Mouse (Mus musculus): ENCODE results near the gene Lrwd1. TPM values are rescaled to one million over a fixed set of nuclear protein-coding genes. Genes with fewer than 3 reads are reported as not detected.
"Not testable (repeated sequence)": the region's sequence is repeated elsewhere in the genome, so short reads cannot be mapped to it uniquely, and the experiment has no call there.

Lrwd1 gene
- polyA plus RNA-seq, 1 experiment: not detected

DNA sequence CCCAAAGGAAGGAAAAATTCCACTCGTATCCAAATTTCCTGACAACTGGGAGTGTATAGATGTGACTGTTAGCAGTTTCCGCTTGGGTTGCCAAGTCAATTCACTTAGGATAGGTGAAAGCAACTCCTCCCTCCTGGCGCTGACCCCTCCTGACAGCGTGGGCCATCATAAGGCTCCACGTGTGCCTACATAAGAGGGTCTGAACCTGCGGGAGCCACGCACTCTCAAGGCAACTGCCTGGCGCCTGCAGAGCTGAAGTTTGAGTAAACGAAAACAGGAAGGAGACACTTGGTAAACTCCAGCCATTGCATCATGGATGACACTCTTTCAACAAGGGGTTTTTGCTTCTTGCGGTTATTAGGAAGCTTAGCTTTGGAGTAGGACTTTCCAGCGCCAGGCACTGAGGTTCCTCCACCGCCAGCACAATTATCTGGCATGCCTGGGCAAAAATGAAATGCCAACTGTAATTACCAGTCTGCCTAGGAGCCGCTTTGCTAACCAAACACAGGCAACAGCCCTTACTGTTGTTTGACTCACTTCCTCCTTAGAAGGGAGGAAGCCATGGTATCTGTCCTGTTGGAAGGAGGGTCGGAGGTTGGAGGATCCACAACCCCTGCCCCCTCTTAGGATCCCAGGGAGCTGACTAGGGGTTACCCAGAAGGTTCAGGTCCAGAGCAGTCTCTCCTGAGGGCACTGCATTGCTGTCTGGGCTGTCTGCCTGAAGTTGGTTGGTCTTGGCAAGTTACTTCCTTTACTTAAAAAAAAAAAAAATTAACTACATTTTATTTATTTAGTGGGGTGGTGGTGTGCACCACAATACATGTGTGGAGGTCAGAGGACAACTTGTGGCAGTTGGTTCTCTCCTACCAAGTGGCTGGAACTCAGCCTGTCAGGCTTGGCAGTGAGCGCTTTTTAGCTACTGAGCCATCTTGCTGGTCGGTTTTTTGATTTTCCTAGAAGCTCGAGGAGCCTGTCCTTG, 35.8 kb upstream of the Lrwd1 start:
- 20% methylated on average over 17 of the region's 17 CpGs for WGBS
- Histone ChIP-seq H3K27ac (ENCODE audit: insufficient read depth, low read depth, low read length) (peak overlapping the region; percentile 83; the same call in 1 of the 2 replicates), H3K4me3 (ENCODE audit: insufficient read depth, low read depth, low read length) (peak overlapping the region; percentile 80; the same call in 1 of the 2 replicates), H3K4me1 (ENCODE audit: control insufficient read depth, insufficient read depth, low read length) (peaks cover 26% of the 10 kb centered on the region)
- TF ChIP-seq POLR2A (IDR thresholded peaks at IDR 0.05; ENCODE audit: insufficient read depth, low read depth, low read length) (no peak), CTCF (IDR thresholded peaks at IDR 0.05; ENCODE audit: insufficient read depth, low read depth, low read length) (no peak)

- Histone ChIP-seq H3K4me3 (ENCODE audit: insufficient read depth, low read depth, low read length) (peak within 1 kb of the TSS; percentile 80), H3K27ac (ENCODE audit: insufficient read depth, low read depth, low read length) (peak within 1 kb of the TSS; percentile 83), H3K4me1 (ENCODE audit: control insufficient read depth, insufficient read depth, low read length) (peaks cover 26% of the 10 kb centered on the region)
- 2% methylated on average over 49 of the region's 49 CpGs for WGBS
- TF ChIP-seq CTCF (IDR thresholded peaks at IDR 0.05; ENCODE audit: insufficient read depth, low read depth, low read length): no peak
- TF ChIP-seq POLR2A (IDR thresholded peaks at IDR 0.05; ENCODE audit: insufficient read depth, low read depth, low read length): peak; percentile 35; the same call in 1 of the 2 replicates
Observed at GRCm38 (mm10) chr5:136170512-136171362, 34.9 kb upstream of the Lrwd1 start, which contains the start of gene Orai2. Orai2 (minus strand) TSS chr5:136170713.

GRCm38 (mm10) chr5:136169626-136170511, 34.0 kb upstream of the Lrwd1 start:
- H3K4me1 ChIP-seq (ENCODE audit: control insufficient read depth, insufficient read depth, low read length): peaks cover 26% of the 10 kb centered on the region
- H3K27ac ChIP-seq (ENCODE audit: insufficient read depth, low read depth, low read length): peak overlapping the region; percentile 83; the same call in 1 of the 2 replicates
- peak overlapping the region; percentile 80 for H3K4me3 ChIP-seq (ENCODE audit: insufficient read depth, low read depth, low read length)
- 13% methylated on average over 15 of the region's 15 CpGs for WGBS
- TF ChIP-seq CTCF (IDR thresholded peaks at IDR 0.05; ENCODE audit: insufficient read depth, low read depth, low read length) (no peak), POLR2A (IDR thresholded peaks at IDR 0.05; ENCODE audit: insufficient read depth, low read depth, low read length) (no peak)

- no peak for TF ChIP-seq CTCF (IDR thresholded peaks at IDR 0.05; ENCODE audit: insufficient read depth, low read depth, low read length)
- no peak for TF ChIP-seq POLR2A (IDR thresholded peaks at IDR 0.05; ENCODE audit: insufficient read depth, low read depth, low read length)
- H3K4me1 ChIP-seq (ENCODE audit: control insufficient read depth, insufficient read depth, low read length): peaks cover 23% of the 10 kb centered on the region
- H3K27ac ChIP-seq (ENCODE audit: insufficient read depth, low read depth, low read length): no peak overlapping the region
- 95% methylated on average over 3 of the region's 3 CpGs for WGBS
- no peak overlapping the region for H3K4me3 ChIP-seq (ENCODE audit: insufficient read depth, low read depth, low read length)
Observed at GRCm38 (mm10) chr5:136168071-136168470, 32.2 kb upstream of the Lrwd1 start.

GRCm38 (mm10) chr5:136167296-136167695, 31.4 kb upstream of the Lrwd1 start:
- Histone ChIP-seq H3K4me3 (ENCODE audit: insufficient read depth, low read depth, low read length) (no peak overlapping the region), H3K27ac (ENCODE audit: insufficient read depth, low read depth, low read length) (no peak overlapping the region)
- WGBS: 93% methylated on average over 4 of the region's 4 CpGs

GRCm38 (mm10) chr5:136165246-136165645, 29.4 kb upstream of the Lrwd1 start:
- Histone ChIP-seq H3K4me3 (ENCODE audit: insufficient read depth, low read depth, low read length) (no peak overlapping the region), H3K27ac (ENCODE audit: insufficient read depth, low read depth, low read length) (no peak overlapping the region), H3K4me1 (ENCODE audit: control insufficient read depth, insufficient read depth, low read length) (peaks cover 10% of the 10 kb centered on the region)
- 86% methylated on average over 8 of the region's 8 CpGs for WGBS
- no peak for TF ChIP-seq CTCF (IDR thresholded peaks at IDR 0.05; ENCODE audit: insufficient read depth, low read depth, low read length)
- no peak for TF ChIP-seq POLR2A (IDR thresholded peaks at IDR 0.05; ENCODE audit: insufficient read depth, low read depth, low read length)

More at GRCm38 (mm10) chr5:136167296-136167695, 31.4 kb upstream of the Lrwd1 start:
- H3K4me1 ChIP-seq (ENCODE audit: control insufficient read depth, insufficient read depth, low read length): peaks cover 23% of the 10 kb centered on the region
- TF ChIP-seq CTCF (IDR thresholded peaks at IDR 0.05; ENCODE audit: insufficient read depth, low read depth, low read length): no peak
- TF ChIP-seq POLR2A (IDR thresholded peaks at IDR 0.05; ENCODE audit: insufficient read depth, low read depth, low read length): no peak

DNA sequence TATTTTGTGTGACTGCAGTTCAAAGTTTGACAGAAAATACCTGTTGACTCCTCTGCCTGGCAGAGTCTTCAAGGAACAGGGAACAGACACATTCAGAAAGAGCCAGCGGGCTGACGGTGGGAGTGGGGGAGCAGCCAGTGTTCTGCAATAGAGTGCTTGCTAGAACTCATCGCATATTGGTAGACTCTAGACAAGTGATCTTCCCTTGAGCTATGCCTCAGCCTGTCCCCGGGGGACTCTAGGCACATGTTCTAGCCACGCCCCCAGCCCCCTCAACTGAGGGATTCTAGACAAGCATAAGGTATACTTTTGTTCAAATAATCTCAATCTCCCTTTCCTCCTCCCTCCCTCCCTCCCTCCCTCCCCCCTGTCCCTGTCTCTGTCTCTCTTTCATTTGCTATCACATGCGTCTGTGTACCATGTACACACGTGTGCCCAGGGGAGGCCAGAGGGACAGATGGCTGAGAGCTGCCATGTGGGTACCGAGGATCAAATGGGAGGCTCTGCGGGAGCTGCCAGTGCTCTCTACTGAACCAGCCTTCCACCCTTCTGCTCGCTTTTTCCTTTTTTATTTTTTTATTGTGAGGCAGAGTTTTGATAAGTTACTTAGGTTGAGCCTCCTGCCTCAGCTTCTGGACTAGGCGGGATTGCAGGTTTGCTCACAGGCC, 28.1 kb upstream of the Lrwd1 start:
- Histone ChIP-seq H3K27ac (ENCODE audit: insufficient read depth, low read depth, low read length) (no peak overlapping the region), H3K4me3 (ENCODE audit: insufficient read depth, low read depth, low read length) (no peak overlapping the region), H3K4me1 (ENCODE audit: control insufficient read depth, insufficient read depth, low read length) (0 out of 2 replicates have a peak, but pooled peaks cover 2% of the 10 kb centered on the region)
- TF ChIP-seq POLR2A (IDR thresholded peaks at IDR 0.05; ENCODE audit: insufficient read depth, low read depth, low read length) (no peak), CTCF (IDR thresholded peaks at IDR 0.05; ENCODE audit: insufficient read depth, low read depth, low read length) (no peak)
- 83% methylated on average over 11 of the region's 11 CpGs for WGBS

GRCm38 (mm10) chr5:136160084-136160483, 24.2 kb upstream of the Lrwd1 start:
- H3K4me3 ChIP-seq (ENCODE audit: insufficient read depth, low read depth, low read length); H3K27ac ChIP-seq (ENCODE audit: insufficient read depth, low read depth, low read length); H3K4me1 ChIP-seq (ENCODE audit: control insufficient read depth, insufficient read depth, low read length): not testable (repeated sequence)
- WGBS: 67% methylated on average over 11 of the region's 12 CpGs
